Mouse (Mus musculus) layer of hippocampus, adult 11-12 months (tissue): ENCODE measurements at regions not wholly inside any gene's neighbourhood (a gene's known extent, or its start where the extent isn't known, plus 50 kb on each side); places are given as distances from the start of the nearest gene placed in this dataset.

Source experiments
- DNase-seq: peaks from one replicate; pipeline ENCODE4 v3.0.0; 2022; ENCODE audit warnings: low spot score

DNA sequence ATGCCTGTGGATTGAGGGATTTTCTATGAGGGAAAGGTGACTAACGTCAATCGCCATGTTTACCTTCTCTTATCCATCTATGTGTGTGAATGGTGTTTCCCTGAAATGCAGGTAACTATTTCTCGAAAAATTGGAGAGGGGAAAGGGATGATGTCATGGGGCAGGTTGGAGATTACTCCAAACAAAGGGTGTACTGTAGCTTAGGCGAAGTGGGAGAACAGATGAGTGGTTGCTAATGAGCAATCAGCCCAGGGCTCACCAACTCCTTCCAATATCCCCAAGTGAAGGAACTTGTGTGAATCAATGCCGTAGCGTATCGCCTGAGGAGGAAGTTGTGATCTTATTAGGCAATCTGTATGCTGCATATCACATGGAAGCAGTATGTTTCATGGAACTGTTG, 133.2 kb downstream of the Klf5 start:
- DNase-seq: no peak

DNA sequence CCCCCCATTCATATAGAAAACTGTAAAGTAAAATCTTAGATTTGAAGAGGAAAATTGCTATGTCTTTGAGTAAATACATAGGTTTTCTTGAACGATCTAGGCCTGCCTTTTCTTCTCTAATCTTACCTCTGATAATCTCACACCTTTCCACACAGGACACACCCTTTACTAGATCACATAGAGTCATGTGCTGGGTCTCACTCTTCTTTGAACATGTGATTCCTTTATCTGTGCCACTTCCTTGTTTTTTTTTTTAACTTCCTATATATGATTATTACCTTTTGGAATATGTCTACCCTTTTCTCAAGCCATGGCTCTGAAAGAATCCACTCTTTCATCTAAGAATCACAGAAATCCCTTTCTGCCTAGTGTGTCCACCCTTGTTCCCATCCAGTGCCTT, 136.2 kb downstream of the Klf5 start:
- DNase-seq: no peak

GRCm38 (mm10) chr14:99435512-99435911, 137.0 kb downstream of the Klf5 start:
- DNase-seq: no peak

- no peak for DNase-seq
Observed at GRCm38 (mm10) chr14:99436051-99436450, 137.6 kb downstream of the Klf5 start.

DNA sequence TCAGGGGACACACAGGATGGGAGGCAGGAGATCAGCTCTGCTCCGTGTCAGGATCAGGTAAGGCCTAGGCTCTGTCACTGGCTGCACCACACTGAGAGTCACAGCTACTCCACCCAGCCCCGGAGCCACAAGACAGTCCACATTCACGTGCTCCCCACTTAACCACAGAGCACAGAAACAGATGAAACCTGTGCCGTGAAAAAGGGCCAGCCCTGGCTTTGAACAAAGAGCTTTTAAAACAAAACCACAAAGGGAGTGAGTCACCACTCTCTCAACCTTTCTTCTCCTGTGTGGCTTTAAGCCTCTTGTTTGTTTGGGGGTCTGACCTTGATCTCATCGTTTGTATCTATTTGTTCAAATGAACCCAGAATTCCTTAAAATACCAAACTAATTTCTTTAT, 150.6 kb downstream of the Klf5 start:
- DNase-seq: no peak

DNA sequence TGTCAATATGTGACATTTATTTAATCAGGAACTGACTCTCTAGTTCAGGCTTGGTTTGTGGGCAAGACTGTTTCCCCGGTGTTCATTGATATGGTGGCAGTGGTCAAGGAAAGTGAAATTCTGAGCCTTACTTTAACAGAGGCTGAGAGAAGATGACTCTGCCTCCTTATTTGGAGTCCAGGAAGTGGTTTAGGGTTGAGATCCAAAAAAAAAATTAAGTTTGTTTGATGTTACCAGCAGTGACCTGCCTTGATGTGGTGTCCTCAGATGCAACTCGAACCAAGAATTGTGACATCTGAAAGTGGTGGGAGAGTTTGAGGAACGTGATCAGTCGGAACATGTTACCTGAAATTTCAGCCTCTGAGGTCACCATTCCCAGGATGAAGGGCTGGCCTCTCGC, 151.4 kb downstream of the Klf5 start:
- no peak for DNase-seq

DNA sequence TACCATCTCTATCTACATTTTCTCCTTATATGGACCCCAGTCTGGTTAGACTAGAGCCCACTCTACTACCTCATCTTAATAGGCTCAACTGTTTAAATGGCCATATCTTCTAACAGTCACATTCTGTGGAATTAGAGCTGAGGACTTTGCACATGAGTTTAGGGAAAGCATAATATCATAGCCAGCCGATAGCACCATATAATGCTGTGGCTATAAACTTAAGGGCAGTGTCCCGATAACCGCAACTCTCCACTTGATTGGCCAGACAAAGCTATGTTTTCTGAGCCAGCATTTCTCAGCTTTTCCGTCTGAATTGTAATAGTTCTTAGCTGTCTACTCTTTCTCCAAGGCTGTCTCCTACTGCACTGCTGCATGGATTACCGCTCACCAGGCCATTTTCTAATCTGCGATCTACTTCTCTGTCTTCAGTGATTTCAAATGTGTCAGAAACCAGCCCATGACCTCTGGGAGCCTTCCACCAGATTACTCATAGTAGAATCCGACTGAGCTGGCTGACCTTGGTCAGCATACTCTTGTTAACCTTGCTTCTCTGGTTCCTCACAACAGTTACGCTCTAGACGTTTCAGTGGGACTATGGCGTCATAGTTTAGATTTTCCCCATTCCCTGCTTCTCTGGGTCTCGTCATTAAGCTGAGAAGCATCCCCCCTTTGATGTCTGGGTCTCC, 152.8 kb downstream of the Klf5 start:
- no peak for DNase-seq

GRCm38 (mm10) chr14:99453916-99454315, 155.4 kb downstream of the Klf5 start:
- DNase-seq: no peak

- no peak for DNase-seq
Observed at GRCm38 (mm10) chr14:99456555-99456954, 158.1 kb downstream of the Klf5 start.

- DNase-seq: no peak
Observed at GRCm38 (mm10) chr14:99457573-99457972, 159.1 kb downstream of the Klf5 start.

DNA sequence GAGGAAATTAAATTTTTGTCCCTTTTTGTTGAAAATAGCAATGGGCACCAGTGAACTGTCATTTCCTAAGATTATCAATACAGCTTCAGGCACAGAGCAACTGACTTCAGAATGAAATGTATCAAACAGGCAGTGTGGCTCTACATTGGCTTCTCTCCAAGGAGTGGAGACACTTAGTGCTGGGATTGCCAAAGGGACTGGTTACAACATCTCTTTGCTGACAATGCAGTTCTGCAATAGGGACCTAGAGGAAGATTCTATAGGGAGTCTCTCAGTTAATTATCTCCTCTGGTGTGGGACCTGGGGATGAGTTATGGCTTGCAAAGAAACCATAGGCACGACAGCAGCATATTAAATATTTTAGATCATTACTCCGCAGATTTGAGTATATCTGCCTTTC, 173.6 kb downstream of the Klf5 start:
- no peak for DNase-seq

DNA sequence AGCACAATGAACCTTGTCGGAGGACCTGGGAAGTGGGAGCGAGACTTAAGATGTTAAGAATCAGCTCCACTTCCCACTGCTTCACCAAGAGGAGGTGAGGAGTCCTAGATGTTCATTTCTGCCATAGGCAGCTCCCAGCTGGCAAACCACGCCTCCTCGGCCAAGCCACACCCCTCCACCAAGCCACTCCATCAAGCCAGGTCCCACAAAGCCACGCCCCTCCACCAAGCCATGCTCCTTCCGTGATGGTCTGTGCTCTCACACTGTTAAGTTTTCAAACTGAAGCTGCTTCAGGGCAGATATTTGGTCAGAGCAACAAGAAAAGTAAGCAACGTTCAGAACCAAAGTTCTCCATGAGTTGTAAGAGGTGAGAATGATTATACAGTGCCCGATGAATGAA, 176.8 kb downstream of the Klf5 start:
- no peak for DNase-seq

GRCm38 (mm10) chr14:99480325-99481077, 182.0 kb downstream of the Klf5 start:
- no peak for DNase-seq

- no peak for DNase-seq
Observed at GRCm38 (mm10) chr14:99487981-99488380, 189.5 kb downstream of the Klf5 start.

- DNase-seq: no peak
Observed at GRCm38 (mm10) chr14:99493197-99493596, 194.7 kb downstream of the Klf5 start.

- no peak for DNase-seq
Observed at GRCm38 (mm10) chr14:99493659-99494058, 195.2 kb downstream of the Klf5 start.

GRCm38 (mm10) chr14:99499502-99500266, 201.2 kb downstream of the Klf5 start:
- no peak for DNase-seq

DNA sequence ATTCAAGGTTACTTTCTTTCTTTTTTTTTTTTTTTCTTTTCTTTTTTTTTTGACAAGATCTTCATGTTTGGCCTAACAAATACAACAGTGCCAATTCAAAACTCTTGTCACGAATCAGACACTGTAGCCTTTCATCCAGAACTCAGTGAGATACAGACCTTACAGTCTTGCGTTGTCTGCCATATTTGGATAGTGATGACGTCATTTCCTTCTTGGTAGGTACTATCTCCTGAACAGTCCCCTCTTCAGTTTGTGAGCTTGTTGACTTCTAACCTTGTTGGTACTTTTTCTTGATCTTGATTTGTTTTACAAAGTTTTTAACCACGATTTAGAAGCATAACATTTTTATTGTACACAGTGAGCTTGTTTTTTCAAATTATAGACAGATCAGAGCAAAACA, 206.4 kb downstream of the Klf5 start:
- DNase-seq: no peak

GRCm38 (mm10) chr14:99509696-99510536, 211.4 kb downstream of the Klf5 start:
- no peak for DNase-seq

DNA sequence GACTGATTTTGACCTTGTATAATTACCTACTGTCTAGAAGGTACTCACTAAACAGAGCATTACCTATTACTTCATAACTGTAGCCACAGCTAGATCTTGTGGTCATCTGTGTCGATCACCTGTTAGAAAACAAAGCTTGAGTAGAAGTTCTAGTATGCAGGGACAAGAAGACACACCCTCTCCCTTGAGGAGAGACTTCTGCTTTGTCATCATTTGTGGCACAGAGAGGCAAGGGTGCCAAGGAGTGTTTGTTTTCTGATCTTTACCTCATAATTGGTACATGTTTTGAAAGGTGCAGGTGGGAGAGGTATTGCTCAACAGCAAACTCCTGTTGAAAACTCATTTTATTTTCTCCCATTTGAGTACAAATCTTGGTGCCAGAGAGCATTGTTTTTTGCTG, 217.0 kb downstream of the Klf5 start:
- no peak for DNase-seq

GRCm38 (mm10) chr14:99516703-99517102, 218.2 kb downstream of the Klf5 start:
- DNase-seq: no peak

DNA sequence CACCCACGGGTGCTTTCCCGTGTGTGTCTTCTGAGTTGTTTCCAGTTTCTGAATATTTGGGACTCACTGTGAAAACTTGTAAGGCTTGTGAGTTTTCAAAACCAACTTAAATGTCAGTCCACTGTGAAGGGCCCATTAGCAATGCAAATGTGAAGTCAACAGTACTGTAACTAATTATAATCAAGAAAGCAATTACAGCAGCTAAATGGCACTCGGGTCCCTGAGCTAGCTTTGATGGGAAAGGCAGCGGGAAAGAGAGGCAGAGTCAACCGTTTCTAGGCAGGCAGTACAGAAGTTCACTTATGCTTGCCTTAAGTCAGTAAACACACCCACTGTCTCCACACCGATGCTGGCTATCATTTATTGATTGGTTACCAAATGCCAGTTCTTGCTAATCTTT, 221.9 kb downstream of the Klf5 start:
- no peak for DNase-seq
